8 mouse cellular contexts compared by ENCODE assay signal in the genomic region with DNA sequence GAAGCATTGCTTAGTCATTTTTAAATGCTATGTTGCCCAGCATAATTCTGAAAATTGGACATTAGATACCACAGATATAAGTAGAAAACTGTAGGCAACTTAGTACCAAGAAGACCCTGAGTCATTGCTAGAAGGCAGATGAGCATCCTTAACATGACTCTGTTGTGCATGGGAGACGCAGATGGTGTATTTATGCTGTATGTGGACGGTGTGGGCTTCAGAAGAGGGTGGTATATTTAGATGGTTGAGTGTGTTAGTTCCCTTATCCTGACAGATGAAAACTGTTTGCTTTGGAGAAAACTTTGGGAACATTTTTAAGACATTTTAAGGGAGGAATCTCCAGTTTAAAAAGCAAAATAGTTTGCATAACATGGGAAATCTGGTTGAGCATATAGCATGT.
"Had no signal": no experiment of that assay in that cellular context is flagged by ENCODE, and none has a peak within 500 bp of the region (broad histone marks: within the 10 kb centered on the region; RNA-seq: fewer than 3 reads in every experiment).

No protein-coding gene starts in this region.

- DNase-seq: kidney, adult 18-20 months; kidney, postnatal 14 days; lung, embryonic 14.5 days; lung, postnatal 10 days; lung, postnatal 4 days; thymus, postnatal 36 days had no signal

- ATAC-seq: intestine, embryonic 15.5 days; liver, embryonic 12.5 days had no signal
